Mouse (Mus musculus) embryonic stem cell, embryonic (primary cell): ENCODE measurements at regions not wholly inside any gene's neighbourhood (a gene's known extent, or its start where the extent isn't known, plus 50 kb on each side); places are given as distances from the start of the nearest gene placed in this dataset.

Source experiments
- CTCF ChIA-PET, 4 experiments: fragments of 300-600 bp in 2 of 4; fragments of 350-600 bp in 2 of 4; sonication (Branson Sonifier 250); formaldehyde crosslinking; loops; one replicate each; lab custom pipeline; 2022; ENCODE audit warnings: inconsistent platforms in 2 of 4; lab: Charles Lee
- POLR2A ChIA-PET, 4 experiments: fragments of 300-600 bp in 2 of 4; fragments of 350-600 bp in 2 of 4; sonication (Branson Sonifier 250); formaldehyde crosslinking; loops; one replicate each; lab custom pipeline; 2022; ENCODE audit warnings: antibody characterized with exemption in 4 of 4, inconsistent platforms in 1 of 4; lab: Charles Lee

GRCm38 (mm10) chr1:145620561-145620960 is 845.3 kb upstream of the Rgs18 start:
- POLR2A ChIA-PET = no interaction called here
- CTCF ChIA-PET = no interaction called here

- POLR2A ChIA-PET = no interaction called here
- CTCF ChIA-PET = no interaction called here
Measured at GRCm38 (mm10) chr1:145614326-145614725, 839.1 kb upstream of the Rgs18 start.

- ChIA-PET POLR2A (no interaction called here), CTCF (no interaction called here)
Measured at GRCm38 (mm10) chr1:145596983-145597382, 821.7 kb upstream of the Rgs18 start.

GRCm38 (mm10) chr1:145579460-145579859 is 804.2 kb upstream of the Rgs18 start:
- CTCF ChIA-PET = no interaction called here
- POLR2A ChIA-PET = no interaction called here

GRCm38 (mm10) chr1:145570012-145570411 is 794.8 kb upstream of the Rgs18 start:
- CTCF ChIA-PET = no interaction called here
- POLR2A ChIA-PET = interaction anchor here in 1 of 4 experiments (0.6 kb wide), 1 partner anchor 748 kb away, joined by 4 read pairs; no protein-coding TSS in a partner anchor

- ChIA-PET CTCF (no interaction called here), POLR2A (no interaction called here)
Measured at GRCm38 (mm10) chr1:145561347-145561746, 786.1 kb upstream of the Rgs18 start.
